Mouse (Mus musculus): ENCODE results near the gene Gprc5c. TPM values are rescaled to one million over a fixed set of nuclear protein-coding genes. Genes with fewer than 3 reads are reported as not detected.

Gene Gprc5c
- polyA plus RNA-seq, 1 experiment from 2014 or later = 39.2 TPM

DNA sequence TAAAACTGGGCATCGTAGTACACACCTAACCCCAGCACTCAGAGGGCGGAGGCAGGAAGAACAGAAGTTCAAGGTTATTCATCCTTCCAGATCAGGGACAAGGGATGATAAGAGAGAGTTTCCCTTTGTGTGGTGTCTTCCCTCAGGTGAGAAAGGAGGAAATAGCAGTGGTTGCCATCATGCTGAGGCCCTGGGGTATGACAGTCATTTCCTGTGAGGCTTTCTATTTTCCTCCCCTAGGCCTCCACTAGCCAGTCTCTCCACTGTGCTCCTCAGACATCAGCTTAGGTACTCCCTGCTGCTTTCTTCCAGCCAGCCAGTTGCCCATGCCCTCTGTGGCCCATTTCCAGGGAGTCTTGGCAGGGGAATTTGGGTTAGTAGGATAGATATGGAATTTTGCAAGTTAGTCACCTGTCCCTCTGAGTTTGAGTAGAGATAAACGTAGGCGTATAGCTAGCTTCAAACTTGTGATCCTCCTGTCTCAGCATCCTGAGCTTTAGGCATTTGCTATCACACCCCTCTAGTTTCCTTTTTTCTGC, 32.4 kb downstream of the Gprc5c start:
- DNase-seq = no peak
- Histone ChIP-seq H3K4me2 (no peak overlapping the region), H3K36me3 (ENCODE audit: insufficient read depth) (no peaks in the 10 kb centered on the region), H3K4me1 (ENCODE audit: insufficient read depth) (no peaks in the 10 kb centered on the region), H3K27me3 (ENCODE audit: insufficient read depth, low read length) (no peaks in the 10 kb centered on the region), H3K4me3 (ENCODE audit: low read depth, low read length) (no peak overlapping the region), H3K9ac (no peak overlapping the region), H3K9me3 (ENCODE audit: low read depth, low read length) (no peaks in the 10 kb centered on the region), H3K27ac (ENCODE audit: low read depth) (no peak overlapping the region)
- no peak for TF ChIP-seq CTCF (IDR thresholded peaks at IDR 0.05; ENCODE audit: low read depth)
- WGBS = 74% methylated on average over 4 of the region's 4 CpGs
- ATAC-seq (ENCODE audit: insufficient read depth) = no peak

DNA sequence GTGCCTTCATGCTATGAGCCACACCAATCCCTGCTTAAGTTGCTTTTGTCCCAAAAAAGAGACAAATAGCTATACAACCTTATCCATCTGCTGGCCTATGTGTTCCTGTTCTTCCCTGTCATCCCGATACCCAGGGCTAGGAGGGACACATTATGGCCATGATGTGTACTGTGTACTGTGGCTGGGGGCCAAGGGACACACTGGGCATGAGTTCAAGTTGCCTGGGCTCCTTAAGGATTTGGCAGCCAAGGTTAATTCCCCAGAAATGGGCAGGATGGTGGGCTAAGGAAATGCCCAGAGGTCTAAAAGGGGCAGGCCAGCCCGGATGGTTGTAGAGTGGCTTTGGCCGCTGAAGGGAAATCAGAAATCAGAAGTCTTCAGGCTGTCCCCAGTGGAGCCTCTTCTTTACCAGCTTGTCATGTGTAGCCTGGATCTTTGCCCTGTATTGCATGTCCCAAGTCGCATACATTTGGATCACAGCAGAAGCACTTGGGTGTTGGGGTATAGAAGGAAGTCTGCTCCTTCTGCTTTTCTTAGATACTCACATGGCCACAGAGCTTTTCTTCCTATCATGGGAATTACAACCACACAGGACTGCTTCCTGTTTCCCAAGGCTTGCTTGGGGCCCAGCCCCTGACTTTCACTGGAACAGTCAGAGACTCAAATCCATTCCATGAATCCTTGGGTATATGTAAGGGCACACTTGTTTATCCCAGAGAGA, 33.6 kb downstream of the Gprc5c start:
- Histone ChIP-seq H3K9ac (no peak overlapping the region), H3K9me3 (ENCODE audit: low read depth, low read length) (no peaks in the 10 kb centered on the region), H3K4me3 (ENCODE audit: low read depth, low read length) (no peak overlapping the region), H3K4me2 (no peak overlapping the region), H3K4me1 (ENCODE audit: insufficient read depth) (no peaks in the 10 kb centered on the region), H3K36me3 (ENCODE audit: insufficient read depth) (no peaks in the 10 kb centered on the region), H3K27me3 (ENCODE audit: insufficient read depth, low read length) (no peaks in the 10 kb centered on the region), H3K27ac (ENCODE audit: low read depth) (no peak overlapping the region)
- WGBS = 83% methylated on average over 4 of the region's 4 CpGs
- ATAC-seq (ENCODE audit: insufficient read depth) (no peak), DNase-seq (no peak)
- TF ChIP-seq CTCF (IDR thresholded peaks at IDR 0.05; ENCODE audit: low read depth) = no peak

DNA sequence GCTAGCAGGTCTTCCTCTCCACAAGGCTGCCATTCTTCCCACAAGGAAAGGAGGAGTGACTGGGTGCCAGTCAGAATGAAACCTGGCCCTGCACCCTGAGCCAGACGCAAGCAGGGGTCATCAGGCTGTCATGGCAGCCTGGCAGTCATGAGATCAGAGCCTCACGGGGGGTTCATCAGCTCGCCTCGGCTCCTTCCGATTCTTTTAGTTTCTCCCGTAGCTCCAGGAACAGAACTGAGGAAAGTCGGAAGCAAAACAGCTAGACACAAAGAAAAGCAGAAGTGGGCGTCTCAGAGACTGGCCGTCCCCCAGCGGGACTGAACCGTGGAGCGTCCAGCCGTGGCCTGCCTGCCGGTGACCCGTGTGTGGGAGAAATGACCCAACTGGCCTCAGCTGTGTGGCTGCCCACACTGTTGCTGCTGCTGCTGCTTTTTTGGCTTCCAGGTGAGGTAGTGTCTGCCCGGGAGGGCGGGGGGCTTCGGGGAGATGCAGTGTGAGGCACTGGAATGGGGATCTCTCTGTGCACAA, 39.1 kb downstream of the Gprc5c start, which contains the start of gene Cd300a:
Gene Cd300a (plus strand): TSS at position 51 of the 528 bp plus-strand sequence.
- TF ChIP-seq CTCF (IDR thresholded peaks at IDR 0.05; ENCODE audit: low read depth) = no peak
- ATAC-seq (ENCODE audit: insufficient read depth) = no peak

DNA sequence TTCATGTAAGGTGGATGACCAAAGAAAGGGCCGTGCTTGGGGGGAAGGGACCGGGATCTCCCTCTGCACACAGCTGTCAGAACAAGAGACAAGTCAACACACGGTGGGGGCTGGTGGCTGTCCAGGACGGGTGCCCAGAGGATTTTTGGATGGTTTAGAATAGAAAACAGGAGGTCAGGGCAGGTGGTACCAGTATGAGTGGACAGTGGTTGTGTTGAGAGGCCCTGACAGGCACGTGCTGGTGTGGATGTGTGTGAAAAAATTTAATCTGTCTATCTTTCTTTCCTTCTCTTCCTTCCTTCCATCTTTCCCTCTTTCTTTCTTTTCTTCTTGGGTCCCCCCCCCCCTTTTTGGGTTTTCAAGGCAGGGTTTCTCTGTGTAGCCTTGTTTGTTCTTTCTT, 39.6 kb downstream of the Gprc5c start:
- no peak overlapping the region for H3K9ac ChIP-seq
- ATAC-seq (ENCODE audit: insufficient read depth) (no peak), DNase-seq (no peak)
- no peak overlapping the region for H3K4me2 ChIP-seq
- no peaks in the 10 kb centered on the region for H3K9me3 ChIP-seq (ENCODE audit: low read depth, low read length)
- no peak overlapping the region for H3K4me3 ChIP-seq (ENCODE audit: low read depth, low read length)
- H3K4me1 ChIP-seq (ENCODE audit: insufficient read depth) = no peaks in the 10 kb centered on the region
- WGBS = 38% methylated on average over 5 of the region's 5 CpGs
- no peak for TF ChIP-seq CTCF (IDR thresholded peaks at IDR 0.05; ENCODE audit: low read depth)
- no peaks in the 10 kb centered on the region for H3K36me3 ChIP-seq (ENCODE audit: insufficient read depth)
- no peaks in the 10 kb centered on the region for H3K27me3 ChIP-seq (ENCODE audit: insufficient read depth, low read length)
- H3K27ac ChIP-seq (ENCODE audit: low read depth) = no peak overlapping the region

More for the DNA sequence above, 39.1 kb downstream of the Gprc5c start, which contains the start of gene Cd300a:
- no peaks in the 10 kb centered on the region for H3K4me1 ChIP-seq (ENCODE audit: insufficient read depth)
- no peak for DNase-seq
- no peaks in the 10 kb centered on the region for H3K36me3 ChIP-seq (ENCODE audit: insufficient read depth)
- H3K4me3 ChIP-seq (ENCODE audit: low read depth, low read length) = no peak within 1 kb of the TSS
- no peak within 1 kb of the TSS for H3K27ac ChIP-seq (ENCODE audit: low read depth)
- WGBS = 62% methylated on average over 18 of the region's 18 CpGs
- H3K9ac ChIP-seq = no peak within 1 kb of the TSS
- no peaks in the 10 kb centered on the region for H3K27me3 ChIP-seq (ENCODE audit: insufficient read depth, low read length)
- no peaks in the 10 kb centered on the region for H3K9me3 ChIP-seq (ENCODE audit: low read depth, low read length)
- H3K4me2 ChIP-seq = no peak within 1 kb of the TSS

DNA sequence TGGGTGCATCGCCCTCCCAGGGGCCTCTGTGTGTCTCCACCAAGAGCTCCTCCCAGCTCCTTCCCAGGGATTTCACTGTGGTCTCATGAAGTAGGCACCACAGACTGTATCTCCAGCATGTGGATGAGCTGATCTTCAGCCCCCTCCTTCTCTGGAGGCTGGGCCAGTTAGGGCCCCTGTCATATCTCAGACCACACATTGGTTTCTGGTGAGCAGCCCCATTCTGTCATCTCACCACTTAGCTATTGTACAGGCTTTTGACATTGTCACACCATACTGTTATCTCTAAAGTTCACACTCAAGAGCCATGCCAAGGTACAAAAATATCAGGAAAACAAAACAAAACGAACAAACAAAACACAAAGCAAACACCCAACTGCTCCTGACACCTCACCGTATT, 45.1 kb downstream of the Gprc5c start:
- H3K36me3 ChIP-seq (ENCODE audit: insufficient read depth) = no peaks in the 10 kb centered on the region
- no peaks in the 10 kb centered on the region for H3K4me1 ChIP-seq (ENCODE audit: insufficient read depth)
- WGBS = 72% methylated on average over 3 of the region's 3 CpGs
- H3K27me3 ChIP-seq (ENCODE audit: insufficient read depth, low read length) = no peaks in the 10 kb centered on the region
- no peaks in the 10 kb centered on the region for H3K9me3 ChIP-seq (ENCODE audit: low read depth, low read length)
- H3K9ac ChIP-seq = no peak overlapping the region
- H3K4me2 ChIP-seq = no peak overlapping the region
- DNase-seq = no peak
- H3K27ac ChIP-seq (ENCODE audit: low read depth) = no peak overlapping the region
- no peak for TF ChIP-seq CTCF (IDR thresholded peaks at IDR 0.05; ENCODE audit: low read depth)
- H3K4me3 ChIP-seq (ENCODE audit: low read depth, low read length) = no peak overlapping the region
- no peak for ATAC-seq (ENCODE audit: insufficient read depth)

DNA sequence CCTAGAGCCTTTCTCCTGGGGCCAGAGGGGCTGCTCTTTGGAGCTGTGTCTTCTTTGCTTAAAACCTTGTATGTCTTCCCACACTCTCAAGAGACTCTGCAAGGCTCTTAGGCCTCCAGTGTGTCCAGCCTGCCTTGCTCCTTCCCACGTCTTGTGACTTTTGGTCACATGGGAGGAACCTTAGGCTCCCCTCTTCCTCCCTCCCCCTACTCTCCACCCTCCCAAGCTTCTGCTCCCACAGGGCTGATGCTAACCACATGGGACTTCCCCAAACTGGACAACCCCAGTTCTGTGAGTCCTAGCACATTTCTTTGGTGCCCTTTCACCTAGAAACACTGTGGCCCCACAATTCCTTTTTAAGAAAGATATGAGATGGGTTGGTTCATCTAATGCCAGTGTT, 47.1 kb downstream of the Gprc5c start:
- Histone ChIP-seq H3K4me3 (ENCODE audit: low read depth, low read length) (no peak overlapping the region), H3K9me3 (ENCODE audit: low read depth, low read length) (no peaks in the 10 kb centered on the region), H3K36me3 (ENCODE audit: insufficient read depth) (no peaks in the 10 kb centered on the region), H3K9ac (no peak overlapping the region), H3K27ac (ENCODE audit: low read depth) (no peak overlapping the region), H3K27me3 (ENCODE audit: insufficient read depth, low read length) (no peaks in the 10 kb centered on the region), H3K4me2 (no peak overlapping the region), H3K4me1 (ENCODE audit: insufficient read depth) (no peaks in the 10 kb centered on the region)
- WGBS = 19% methylated on average over 1 of the region's 1 CpGs
- no peak for TF ChIP-seq CTCF (IDR thresholded peaks at IDR 0.05; ENCODE audit: low read depth)
- ATAC-seq (ENCODE audit: insufficient read depth) = no peak
- no peak for DNase-seq

DNA sequence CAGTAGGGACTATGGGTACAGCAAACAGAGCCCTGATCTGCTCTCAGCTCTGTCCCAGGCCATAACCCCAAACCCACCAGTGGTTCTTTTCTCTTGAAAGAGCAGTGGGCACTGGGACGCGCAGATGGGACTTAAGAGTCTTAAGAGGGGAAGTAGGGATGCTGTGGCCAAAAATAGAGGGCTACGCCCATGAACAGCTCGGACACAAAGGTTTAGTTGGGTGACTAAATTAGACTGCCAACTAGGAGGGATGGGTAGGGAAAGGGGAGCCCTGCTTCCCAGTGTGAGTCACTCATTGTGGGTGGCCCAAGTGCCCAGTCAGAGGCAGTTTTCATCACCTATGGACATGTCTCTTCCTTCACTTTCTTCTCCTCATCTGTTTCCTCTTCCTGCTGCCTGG, 52.3 kb downstream of the Gprc5c start:
- DNase-seq = no peak
- Histone ChIP-seq H3K9me3 (ENCODE audit: low read depth, low read length) (no peaks in the 10 kb centered on the region), H3K27me3 (ENCODE audit: insufficient read depth, low read length) (no peaks in the 10 kb centered on the region), H3K4me3 (ENCODE audit: low read depth, low read length) (no peak overlapping the region), H3K9ac (no peak overlapping the region), H3K27ac (ENCODE audit: low read depth) (no peak overlapping the region), H3K4me2 (no peak overlapping the region), H3K36me3 (ENCODE audit: insufficient read depth) (no peaks in the 10 kb centered on the region), H3K4me1 (ENCODE audit: insufficient read depth) (no peaks in the 10 kb centered on the region)
- WGBS = 89% methylated on average over 4 of the region's 4 CpGs
- no peak for ATAC-seq (ENCODE audit: insufficient read depth)
- no peak for TF ChIP-seq CTCF (IDR thresholded peaks at IDR 0.05; ENCODE audit: low read depth)
